Mouse (Mus musculus) urinary bladder, adult 18-20 months (tissue): ENCODE measurements around the gene Shroom2.
"Not testable (repeated sequence)": the region's sequence is repeated elsewhere in the genome, so short reads cannot be mapped to it uniquely, and the experiment has no call there.

ENCODE experiments used
- DNase-seq, 2 experiments: peaks; one replicate each; pipeline ENCODE4 v3.0.0; 2022; ENCODE audit warnings: low spot score in 2 of 2, mixed read lengths in 2 of 2

Gene Shroom2

DNA sequence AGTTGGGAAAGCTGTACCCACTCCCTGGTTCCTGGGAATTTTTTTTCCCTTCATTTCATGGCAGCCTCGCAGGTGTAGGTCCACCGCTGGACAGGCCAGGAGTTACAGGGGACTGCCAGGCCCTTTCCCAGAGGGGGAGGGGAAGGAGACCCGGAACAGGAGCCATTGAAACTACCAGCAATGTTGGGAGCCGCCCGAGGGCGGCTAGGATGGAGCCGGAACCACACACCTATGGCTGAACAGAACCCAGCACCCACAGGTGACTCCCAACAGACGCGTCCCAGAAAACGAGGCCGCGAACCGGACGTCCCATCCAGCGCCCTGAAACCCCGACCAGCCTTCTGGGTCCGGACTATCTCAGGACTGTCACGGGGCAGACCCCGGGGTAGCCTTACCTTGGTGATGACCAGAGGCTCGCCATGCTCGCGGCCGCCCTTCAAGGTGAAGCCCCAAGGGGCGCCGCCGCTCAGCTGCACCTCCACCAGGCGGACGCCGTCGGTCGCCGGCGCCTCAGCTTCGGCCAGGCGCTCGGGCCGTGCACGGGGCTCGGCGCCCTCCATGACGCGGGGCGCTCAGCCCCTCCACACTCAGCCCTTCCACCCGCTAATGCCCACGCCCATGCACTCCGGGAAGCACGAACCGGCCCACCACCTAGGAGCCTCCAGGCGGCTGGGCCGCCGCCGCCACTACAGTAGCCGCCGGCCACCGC, at the start of gene Shroom2:
Gene Shroom2, minus strand, starts transcription at position 575 of the 709 bp plus-strand sequence.
- peak in 1 of 2 experiments; percentile 42 for DNase-seq

- no peak for DNase-seq
Measured at GRCm38 (mm10) chrX:152818996-152819395, 49.7 kb upstream of the Shroom2 start.

- DNase-seq = no peak
Measured at GRCm38 (mm10) chrX:152813339-152813738, 44.1 kb upstream of the Shroom2 start.

DNA sequence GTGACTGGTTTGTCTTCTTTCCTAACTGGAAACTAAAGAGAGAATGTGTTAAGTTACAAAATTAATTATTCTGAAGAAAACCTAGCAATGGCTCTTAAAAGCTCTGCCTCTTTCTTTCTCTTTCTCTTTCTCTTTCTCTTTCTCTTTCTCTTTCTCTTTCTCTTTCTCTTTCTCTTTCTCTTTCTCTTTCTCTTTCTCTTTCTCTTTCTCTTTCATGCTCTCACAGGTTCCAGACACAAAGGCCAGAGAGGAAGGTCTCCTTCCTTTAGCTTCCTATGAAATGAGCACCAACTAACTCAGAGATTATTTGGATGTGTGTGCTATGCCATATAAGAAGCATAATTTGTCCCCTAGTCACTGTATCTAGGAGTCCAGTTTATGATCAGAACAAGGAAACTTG, 36.1 kb upstream of the Shroom2 start:
- DNase-seq = no peak

GRCm38 (mm10) chrX:152788611-152789010, 19.3 kb upstream of the Shroom2 start:
- no peak for DNase-seq

DNA sequence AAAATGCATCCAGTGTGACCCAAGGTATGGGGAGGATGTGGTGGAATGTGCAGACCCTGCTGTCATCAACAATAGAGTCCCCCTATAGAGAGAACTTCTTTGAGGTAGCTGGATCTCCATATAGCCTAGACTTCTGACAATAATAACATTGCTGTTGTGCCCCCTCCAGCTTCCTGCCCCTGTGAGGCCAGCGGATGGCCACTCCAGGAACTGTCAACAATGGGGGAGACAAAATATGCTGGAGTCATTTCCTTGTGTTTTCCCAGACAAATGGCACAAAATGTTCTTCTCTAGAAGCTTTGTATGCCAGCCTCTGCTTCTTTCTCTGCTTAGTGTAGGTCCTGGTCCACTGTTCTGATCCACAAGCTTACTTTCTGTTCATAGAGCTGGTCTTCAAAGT, 18.9 kb upstream of the Shroom2 start:
- DNase-seq = no peak

DNA sequence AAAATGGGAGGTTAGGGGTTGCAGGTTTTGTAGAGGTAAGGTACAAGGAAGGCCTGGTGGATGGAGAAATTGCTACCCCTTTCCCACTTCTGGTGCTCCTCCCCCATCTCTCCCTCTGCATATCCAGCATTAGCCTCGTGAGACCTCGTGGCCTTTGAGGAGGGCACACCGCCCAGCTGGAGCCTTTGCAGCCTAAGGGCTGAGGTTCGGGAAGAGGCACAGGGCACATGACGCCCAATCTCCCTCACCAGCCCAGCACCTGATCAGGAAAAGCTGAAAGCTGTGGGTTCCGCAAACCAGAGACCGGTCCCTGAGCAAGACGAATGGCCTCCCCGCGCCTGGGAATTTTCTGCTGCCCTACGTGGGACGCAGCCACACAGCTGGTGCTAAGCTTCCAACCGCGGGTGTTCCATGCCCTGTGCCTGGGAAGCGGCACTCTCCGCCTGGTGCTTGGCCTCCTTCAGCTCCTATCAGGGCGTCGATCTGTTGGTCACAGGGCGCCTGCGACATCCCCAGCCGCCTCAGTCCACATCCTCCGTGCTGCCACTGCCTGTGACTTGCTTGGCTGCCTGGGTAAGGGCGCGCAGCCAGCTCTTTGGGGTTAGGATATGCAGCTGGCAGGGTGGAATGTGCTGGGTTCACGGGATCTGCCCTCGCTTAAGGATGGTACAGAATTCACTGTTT, 12.6 kb upstream of the Shroom2 start, which contains the start of gene Gpr143:
Gene Gpr143, plus strand, starts transcription at position 202 of the 684 bp plus-strand sequence.
- no peak for DNase-seq

DNA sequence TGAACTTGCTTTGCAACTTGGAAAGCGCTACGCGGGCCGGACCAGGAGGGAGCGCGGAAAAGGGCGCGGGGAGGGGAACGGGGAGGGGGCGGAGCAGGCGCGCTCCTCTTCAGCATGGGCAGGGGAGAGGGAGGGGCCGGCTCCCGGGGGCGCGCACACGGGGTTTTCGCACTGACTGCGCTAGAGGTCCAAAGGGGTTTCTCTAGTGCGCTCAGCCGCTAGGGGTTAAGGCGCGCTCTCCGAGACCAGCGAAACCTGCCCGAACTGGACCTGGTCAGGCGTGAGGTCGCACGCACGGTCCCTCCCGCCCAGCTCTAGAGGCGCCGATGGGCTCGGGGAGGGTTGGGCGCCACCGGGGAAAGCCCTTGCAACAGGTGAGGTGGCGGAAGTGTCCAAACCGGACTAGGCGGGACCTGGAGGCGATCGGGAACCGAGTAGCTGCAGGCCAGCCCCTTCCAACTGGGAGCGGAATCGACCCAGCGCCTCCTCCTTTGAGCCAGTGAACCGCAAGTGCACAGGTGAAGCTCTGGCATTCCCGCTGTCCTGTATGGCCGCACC, 414 bp upstream of the Shroom2 start:
- peak; percentile 53 to 56 for DNase-seq

DNA sequence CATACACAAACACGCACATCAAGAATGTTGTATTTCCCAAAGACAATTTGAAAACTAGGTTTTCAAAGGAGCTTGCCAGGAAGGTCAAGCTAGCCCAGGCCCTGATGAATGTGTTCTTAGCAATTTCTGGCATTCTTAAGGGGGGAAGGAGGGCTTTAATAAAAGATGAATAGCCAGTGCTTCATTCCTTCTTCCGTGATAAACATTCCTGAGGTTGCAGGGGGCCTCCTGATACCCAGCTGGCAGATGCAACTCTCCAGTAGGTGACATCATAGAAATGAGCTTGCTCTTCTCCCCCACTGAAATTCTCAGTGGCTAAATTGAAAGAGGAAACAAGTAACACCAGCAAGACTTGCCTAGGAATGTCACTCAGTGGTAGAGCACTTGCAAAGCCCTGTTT, 5.1 kb downstream of the Shroom2 start:
- no peak for DNase-seq

DNA sequence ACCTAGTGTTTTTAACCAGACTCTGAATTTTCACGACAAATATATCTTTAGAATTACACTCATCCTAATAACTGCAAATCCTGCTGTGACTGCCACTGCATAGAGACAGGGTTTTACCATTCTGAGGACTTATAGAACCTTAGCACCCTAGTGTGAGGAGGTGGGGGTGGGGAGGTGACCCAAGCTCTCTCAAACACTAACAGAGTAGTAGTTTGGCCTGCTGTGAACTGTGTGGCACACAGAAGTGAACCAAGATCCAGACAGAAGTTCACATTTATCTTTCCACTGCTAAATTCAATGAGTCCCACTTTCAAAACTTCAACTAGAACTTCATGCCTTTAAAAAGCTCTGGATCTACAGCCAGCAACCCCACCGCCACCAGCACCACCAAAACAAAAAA, 6.4 kb downstream of the Shroom2 start:
- DNase-seq = no peak

DNA sequence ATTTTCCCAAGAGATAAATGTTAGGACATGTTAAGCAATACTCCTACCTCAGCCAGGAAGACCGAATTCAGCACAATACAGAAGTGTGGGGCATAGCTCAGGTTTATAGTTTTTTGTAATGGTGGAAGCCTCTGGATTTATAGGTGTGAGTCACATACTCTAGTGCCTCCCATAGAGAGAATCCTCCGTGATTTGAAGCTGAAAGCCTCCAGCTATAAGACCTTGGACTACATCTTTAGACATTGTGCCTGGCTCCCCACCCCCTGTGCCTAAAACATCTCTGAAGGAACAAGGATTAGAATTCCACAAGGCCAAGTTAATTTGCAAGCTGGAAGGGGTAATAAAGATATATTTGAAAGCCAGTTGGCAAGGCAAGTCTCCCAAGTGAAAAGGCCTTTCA, 6.8 kb downstream of the Shroom2 start:
- DNase-seq = no peak

- no peak for DNase-seq
Measured at GRCm38 (mm10) chrX:152756293-152756692, 13.0 kb downstream of the Shroom2 start.

DNA sequence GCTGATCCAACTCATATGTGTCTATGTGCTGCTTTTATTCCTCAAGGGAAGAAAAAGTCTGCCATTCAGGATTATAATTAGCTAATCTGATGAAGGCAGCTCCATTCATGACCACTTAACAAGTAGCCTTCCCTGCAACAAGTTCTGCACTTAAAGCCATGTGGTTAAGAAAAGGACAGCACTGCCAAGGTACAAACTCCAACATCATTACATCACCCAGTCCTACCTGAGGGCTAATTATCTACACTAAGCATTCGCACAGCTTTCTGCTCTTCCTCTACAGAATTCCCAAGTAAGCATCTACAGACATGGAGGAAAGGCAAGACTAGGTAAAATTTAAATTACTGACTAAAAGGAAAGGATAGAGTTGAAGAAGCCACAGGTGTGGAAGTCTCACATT, 13.4 kb downstream of the Shroom2 start:
- DNase-seq = no peak

GRCm38 (mm10) chrX:152745925-152746324, 23.3 kb downstream of the Shroom2 start:
- DNase-seq = no peak

DNA sequence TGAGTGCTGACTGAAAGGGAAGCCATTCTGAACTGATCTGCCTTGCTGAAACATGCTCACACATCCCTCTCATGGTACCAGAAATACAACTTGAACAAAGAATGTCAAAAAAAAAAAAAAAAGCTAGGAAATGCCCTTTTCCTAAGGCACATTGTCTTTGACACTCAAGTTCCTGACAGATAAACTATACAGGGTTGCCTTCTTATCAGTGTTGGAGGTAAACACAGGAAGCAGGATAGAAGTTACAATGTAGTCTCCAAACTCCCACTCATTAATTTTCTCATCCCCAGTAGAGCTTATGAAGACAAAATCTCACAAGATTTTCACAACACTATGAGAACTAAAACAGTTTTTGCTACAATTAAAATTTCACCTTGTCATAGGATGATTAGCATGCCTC, 25.6 kb downstream of the Shroom2 start:
- DNase-seq = no peak

DNA sequence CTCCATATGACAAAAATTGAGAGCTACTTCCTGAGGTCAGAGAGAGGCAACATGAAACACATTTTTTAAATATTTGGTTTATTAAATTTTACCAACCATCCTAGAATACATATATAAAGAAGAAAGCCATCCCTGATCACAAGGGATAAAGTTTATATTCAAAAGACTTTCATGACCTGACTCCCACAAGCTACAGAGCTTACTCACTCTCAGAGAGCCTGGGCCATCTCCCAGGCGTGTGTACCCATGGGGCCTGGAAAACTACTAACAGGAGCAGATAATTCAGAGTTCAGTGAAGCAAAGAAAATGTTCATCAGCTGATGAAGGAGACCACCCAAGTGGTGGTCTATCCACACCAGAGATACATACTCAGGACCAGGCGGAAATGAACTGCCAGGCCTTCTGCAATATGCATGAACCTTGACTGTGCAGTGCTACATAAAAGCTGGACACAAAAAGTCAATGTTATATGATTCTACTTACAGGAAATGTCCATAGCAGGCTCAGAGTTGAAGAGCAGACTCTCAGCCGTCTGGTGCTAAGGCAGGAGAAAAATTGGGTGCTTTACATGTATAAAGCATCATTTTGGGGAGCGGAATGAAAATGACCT, 30.4 kb downstream of the Shroom2 start:
- DNase-seq = no peak

DNA sequence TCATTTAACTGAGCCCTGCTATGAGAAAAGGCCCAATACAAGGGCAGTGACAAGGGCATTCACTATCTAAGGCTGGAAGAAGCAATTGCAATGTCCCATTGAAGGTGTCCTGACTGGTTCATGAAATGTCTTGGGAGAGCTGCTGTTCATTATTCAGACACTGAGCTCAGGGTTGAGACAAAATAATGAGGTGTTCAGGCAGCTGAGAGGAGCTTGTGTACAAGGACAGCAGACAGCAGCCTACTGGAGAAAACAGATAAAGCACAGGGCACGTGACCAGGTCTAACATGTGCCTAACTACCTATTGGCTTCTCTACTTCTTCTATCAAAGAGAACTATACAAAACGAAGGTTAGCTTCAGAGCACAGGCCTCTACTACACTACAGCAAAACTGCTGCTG, 31.1 kb downstream of the Shroom2 start:
- DNase-seq = no peak

- DNase-seq = no peak
Measured at GRCm38 (mm10) chrX:152735283-152735682, 34.0 kb downstream of the Shroom2 start.

DNA sequence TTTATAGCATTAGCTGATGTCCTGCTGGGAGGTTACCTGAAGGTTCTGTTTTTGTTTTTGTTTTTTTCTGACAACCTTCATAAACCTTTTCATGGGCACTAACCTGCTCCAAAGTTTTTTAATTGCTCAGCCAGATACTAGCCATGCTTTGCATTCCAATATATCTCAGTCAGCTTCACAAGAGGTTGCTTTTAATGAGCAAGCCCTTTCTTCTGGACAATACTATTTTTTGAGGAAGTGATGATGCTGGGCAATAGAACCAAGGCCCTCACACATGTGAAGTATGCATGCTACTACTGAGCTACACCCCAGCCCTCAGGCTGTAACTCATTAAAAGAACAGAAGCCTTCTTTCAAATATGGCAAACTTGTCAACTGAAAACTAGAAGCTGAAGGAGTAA, 52.6 kb downstream of the Shroom2 start:
- no peak for DNase-seq

GRCm38 (mm10) chrX:152710715-152711114, 58.5 kb downstream of the Shroom2 start:
- not testable (repeated sequence) for DNase-seq

- no peak for DNase-seq
Measured at GRCm38 (mm10) chrX:152708359-152708758, 60.9 kb downstream of the Shroom2 start.

DNA sequence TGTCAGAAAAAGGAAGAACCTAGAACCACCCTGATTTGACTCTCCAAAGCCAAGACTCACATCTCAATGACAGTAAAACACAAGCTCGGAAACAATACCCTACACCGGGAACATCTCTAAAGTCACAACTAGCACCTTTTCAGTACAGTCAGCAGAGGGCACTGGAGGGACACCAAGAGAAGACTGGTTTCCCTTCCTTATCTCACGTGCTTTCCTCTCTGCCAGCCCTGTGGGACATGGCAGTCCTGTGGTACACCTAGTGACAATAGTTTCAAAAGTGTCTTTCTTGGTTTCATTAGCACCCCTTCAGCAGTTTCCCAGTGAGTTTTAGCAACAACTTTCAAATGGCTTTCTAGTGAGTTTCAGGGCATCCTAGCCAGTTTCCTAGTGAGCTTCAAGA, 63.9 kb downstream of the Shroom2 start:
- DNase-seq = peak; percentile 2 to 6

- peak in 1 of 2 experiments; percentile 12 for DNase-seq
Measured at GRCm38 (mm10) chrX:152703624-152704023, 65.6 kb downstream of the Shroom2 start.
